Mouse (Mus musculus) lung, postnatal 36 days (tissue): ENCODE results near the gene Fkbp5.
A peak's percentile ranks its signal among the peaks of the same experiment; 100 is the strongest.

ENCODE experiments used
- DNase-seq: peaks from one replicate; pipeline ENCODE4 v3.0.0; 2022; ENCODE audit warnings: mixed read lengths

Gene Fkbp5

DNA sequence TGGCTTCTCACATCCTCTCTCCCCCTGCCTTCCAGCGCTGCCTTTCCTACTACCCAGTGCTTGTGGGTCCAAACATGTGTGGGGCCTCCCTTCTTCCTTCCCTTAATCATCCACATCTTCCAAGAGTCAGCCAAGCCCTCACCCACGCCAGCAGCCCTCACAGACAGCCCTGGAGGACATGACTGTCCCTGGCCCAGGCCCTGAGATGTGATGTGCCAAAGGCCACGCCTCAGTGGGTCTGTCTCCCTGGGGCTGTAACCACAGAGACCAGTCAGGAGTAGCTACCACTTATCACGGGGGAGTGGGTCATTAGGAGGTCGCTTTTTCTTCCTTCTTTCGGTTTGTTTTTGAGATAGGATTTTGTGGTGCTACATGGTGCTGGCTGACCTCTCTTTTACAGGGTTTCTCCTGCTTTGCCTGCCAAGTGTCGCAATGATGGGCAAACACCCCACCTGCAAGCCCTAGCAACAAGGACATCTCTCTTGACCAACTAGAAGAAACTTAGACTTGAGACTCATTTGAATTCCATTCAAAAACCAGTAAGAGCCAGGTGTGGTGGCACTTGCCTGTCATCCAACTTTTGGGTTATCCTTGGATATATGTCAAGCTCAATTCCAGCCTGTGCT lies 15.0 kb downstream of the Fkbp5 start:
- peak; percentile 51 for DNase-seq

DNA sequence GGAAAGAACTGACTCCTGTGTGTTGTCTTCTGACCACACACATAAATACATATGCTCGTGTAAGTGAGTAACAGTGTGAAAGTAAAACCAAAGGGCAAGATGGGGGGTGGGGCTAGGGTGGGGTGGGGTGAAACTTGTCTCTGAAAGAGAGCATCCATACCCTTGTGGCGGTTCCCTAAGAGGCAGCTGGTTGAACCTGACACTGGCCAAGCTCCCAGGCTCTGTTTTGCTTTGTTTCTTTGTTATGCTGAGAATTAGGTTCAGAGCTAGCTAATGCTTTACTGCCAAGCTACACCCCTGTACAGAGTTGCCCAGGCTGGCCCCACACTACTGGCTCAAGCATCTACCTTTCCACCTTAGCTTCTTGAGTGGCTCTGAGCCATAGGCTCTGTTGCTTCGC lies 16.9 kb downstream of the Fkbp5 start:
- DNase-seq = no peak

DNA sequence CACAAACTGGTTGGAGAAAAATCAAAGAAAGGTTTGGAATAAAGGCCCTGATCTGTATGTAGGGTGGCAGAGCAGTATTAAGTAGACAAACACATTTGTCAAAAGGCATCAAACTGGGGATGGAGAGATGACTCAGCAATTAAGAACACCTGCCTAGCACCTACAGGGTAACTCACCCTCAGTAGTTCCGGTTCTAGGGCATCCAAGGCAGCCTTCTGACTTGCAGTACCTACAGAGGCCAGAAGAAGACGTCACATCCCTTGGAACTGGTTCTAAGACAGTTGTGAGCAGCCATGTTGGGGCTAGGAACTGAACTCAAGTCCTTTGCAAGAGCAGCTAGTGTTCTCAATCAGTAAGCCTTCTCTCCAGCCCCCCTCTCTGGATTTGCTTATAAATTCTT lies 18.1 kb downstream of the Fkbp5 start:
- DNase-seq = no peak

DNA sequence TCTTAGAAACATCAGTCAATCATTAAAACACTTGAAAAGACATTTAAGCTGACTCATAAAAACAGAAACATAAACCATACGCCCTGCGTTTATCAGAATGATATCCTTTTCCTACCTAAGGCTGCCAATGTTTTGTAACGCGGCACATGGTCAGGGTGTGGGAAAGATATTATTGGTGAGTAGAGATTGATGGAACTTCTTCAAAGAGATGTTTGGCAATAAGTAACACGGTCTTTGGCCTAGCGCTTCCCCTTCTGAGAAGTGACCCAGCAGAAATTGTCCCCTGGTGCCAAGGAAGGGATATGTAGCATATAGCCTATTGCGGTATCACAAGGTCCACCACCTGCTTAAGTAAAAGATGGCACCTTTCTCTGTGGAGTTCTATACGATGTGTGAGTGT lies 21.5 kb downstream of the Fkbp5 start:
- peak; percentile 24 for DNase-seq

DNA sequence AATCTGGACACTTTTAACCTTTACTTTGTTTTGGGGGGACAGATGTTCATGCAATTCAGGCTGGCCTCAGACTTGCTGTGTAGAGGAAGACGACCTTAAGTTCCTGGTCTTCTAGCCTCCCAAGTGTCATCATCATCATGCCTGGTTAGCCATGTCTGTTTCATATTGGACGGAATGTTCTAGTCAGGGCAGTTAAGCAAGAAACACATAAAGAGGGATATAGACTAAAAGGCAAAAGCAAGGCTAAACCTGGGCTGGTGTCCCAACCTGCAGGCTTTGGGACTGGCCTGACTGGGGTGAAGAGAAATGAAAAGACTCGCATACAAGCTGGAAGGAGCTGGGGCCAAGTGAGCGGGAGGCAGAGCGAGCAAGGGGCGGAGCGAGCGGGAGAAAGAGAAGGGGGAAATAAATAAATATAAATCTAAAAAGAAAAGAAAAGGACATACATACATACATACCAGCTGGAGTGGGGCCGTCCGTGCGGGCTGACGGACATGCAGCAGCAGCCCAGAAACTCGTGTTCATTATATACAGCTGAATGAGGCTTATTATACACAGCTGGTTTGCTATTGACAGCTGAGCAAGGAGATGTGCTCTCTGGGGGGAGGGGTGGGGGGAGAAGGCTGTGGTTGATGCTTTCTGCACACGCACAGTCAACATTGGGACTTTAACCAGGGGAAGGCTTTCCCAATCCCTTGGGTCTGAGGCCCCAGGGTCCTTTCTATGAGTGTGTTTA lies 26.1 kb downstream of the Fkbp5 start:
- DNase-seq = no peak

DNA sequence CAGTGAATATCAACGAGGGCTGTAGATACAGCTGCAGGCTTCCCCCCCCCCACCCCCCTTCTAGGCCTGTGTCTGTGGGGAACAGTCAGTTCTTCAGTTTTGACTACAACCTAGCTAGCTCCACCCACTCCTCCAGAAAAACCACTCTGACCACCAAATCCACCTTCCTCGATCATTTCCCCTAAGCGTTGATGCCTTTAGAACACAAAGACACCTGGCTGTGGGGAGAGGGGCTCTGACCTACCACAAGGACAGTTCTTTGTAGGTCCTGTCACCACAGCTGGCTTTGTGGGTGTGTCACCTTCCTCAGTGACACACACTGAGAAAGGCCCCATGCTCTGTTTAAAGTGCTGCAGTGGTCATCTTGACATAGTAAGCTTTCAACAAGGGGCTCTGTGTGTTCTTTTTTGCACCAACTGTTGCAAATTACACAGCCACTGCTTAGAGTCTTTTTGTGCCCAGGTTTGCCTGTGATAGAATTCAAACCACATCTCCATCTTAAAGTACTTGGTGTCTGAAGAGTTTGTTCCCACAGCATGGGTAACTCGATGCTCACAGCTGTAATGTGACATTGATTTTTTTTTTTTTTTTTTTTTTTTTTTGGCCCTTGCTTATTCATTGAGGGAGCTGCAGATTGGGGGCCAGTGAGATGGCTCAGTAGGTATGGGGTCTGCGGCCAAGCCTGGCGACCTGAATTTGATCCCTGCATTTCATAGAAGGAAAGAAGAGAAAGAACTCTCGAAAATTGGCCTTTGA lies 28.9 kb downstream of the Fkbp5 start:
- DNase-seq = no peak

DNA sequence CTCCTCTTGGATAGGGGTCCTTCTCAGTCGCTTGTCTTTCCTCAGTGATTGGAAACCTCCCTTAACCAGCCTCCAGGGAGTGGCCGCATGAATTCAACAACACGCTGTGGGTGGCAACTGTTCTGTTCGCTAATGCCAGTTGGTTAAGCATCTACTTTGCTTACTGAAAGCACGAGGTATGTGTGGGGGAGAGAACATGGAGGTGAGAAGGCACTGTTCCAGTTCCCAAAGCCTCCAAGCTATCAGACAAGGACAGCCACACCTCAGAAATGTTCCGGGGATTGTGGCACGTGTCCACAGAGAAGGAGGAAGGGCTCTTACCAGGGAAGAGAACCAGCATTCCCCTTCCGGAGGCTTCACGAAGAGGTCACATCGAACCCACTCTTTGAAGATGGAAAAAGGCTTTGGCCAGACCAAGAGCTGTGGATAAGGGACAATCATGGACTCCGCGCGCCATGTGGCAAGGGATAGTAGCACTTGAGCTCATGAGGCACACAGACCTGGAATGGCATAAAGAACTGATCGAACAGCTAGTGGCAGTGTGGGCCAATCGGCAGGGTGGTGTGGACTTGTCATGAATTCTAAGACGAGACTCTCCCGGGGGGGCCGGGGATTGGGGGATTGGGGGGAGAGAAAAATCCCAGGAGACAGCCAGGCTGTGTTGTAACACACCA lies 29.6 kb downstream of the Fkbp5 start:
- DNase-seq = peak; percentile 40

DNA sequence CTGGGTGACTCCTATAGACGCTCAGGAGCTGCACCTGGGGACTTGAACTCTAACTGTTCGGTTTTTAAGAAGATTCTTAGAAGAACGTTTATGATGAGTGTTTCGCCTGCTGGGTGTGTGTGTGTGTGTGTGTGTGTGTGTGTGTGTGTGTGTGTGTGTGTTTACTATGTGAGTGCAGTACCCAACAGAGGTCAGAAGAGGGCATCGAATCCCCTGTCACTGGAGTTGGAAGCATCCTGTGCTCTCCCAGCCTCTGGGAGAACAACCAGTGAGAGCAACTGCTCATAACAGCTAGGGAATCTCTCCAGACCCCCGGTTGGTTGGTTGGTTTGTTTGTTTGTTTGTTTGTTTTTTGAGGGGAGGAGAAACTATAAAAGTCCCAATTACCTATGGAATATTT lies 30.6 kb downstream of the Fkbp5 start:
- no peak for DNase-seq

DNA sequence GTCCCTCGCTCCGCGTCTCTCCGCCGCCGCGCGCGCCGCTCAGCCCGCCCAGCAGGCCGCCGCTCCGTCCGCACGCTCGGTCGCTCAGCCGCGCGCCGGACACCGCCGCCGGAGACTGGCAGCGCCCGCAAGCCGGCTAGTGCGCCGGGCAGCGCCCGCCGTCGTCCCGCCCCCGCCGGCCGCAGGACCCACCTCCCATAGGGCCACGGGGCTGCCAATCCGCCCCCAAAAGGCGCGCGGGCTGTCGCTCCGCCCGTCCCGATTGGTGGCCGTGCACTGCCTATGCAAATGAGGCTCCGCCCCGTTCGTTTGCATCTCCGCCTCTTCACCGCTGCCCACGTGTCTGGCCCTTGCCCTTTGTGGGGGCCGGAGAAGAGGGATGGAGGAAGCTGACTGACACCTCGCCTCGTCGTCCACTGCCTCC lies 31.3 kb downstream of the Fkbp5 start:
- DNase-seq = peak; percentile 99

DNA sequence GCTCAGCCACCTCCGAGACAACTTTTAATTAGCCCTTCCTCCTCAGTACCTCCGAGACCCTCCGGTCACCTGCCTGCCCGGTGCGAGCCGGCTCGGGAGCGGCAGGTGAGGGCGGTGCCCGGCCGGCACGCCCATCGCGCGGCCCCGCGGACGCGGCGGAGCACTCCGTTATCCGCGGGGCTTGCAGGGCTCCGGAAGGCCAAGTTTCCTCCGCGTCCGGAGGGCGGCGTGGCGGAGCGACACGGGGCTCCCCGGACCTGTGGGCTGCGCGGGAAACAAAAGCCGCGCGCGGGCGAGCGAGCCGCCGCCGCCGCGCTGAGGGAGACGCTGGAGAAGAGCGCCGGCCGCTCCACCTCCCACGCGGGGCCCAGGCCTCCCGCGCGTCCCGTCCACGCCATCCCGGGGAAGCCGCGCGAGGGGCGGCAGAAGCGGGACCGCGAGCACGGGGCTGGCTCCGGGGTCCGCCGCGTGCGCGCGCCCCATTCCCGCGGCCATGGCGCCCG lies 31.8 kb downstream of the Fkbp5 start:
- DNase-seq = peak; percentile 56

DNA sequence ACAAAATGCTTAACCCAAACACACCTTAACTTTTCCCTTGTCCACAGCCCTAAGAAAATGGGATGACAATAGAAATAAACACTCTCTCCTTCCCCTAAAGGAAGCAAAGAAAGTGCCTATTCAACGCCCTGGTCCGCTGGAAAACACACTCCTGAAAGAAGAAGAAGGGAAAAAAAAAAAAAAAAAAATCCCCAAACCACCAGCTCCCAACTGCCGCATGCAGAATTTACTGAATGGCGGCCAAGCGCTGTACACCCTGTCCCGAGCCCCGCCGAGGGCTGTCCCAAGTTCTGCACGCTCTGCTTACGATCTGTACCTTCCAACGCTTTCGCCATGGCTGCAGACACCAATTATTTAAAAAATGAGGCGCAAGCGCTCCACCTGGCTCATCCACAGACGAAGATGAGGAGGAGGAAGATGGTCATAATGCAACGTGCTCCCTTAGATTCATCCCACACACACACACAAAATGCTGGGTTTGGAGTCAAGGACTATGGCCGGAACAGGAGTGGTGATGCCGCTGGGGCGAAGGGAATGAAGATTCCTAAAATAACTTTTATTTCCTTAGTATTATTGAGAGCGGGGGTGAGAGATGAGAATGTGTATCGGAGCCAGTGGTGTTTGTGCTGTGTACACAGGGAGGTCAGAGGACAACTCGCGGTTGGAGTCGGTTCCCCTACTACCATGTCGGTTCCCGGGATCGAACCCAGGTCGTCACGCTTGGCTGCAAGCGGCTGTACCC lies 32.5 kb downstream of the Fkbp5 start:
- peak; percentile 39 for DNase-seq

DNA sequence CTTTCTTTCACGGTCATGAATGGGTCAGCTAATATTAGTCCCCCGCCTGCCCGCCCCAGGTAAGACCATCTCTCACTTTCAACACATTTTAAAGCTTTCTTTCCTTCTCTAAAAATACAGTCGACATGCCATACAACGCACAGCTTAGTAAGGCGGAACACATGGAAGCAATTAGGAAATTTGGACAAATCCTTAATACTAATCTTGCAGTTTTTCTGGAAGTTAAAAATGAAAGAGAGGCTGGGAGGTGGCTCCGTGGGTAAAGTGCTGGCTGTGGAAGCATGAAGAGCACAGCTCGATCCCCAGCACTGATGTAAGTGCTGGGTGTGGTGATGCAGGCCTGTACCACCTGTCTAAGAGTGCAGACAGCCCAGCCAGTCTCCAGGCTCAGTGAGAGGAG lies 39.9 kb downstream of the Fkbp5 start:
- DNase-seq = no peak

DNA sequence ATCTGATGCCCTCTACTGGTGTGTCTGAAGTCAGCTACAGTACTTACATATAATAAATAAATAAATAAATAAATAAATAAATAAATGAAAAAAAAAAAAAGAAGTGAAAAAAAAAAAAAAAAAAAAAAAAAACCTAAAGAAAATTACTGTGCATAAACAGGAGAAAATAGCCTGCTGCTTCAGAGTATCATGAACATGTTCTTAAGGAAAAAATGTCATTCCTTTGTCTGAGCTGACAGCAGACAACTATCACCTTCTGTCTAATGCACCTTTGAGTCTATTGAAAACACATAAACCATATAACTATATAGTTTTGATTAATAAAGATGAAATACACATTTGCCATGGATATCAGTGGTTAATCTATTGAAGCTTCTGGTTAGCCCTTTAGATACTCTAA lies 40.9 kb downstream of the Fkbp5 start:
- DNase-seq = no peak

DNA sequence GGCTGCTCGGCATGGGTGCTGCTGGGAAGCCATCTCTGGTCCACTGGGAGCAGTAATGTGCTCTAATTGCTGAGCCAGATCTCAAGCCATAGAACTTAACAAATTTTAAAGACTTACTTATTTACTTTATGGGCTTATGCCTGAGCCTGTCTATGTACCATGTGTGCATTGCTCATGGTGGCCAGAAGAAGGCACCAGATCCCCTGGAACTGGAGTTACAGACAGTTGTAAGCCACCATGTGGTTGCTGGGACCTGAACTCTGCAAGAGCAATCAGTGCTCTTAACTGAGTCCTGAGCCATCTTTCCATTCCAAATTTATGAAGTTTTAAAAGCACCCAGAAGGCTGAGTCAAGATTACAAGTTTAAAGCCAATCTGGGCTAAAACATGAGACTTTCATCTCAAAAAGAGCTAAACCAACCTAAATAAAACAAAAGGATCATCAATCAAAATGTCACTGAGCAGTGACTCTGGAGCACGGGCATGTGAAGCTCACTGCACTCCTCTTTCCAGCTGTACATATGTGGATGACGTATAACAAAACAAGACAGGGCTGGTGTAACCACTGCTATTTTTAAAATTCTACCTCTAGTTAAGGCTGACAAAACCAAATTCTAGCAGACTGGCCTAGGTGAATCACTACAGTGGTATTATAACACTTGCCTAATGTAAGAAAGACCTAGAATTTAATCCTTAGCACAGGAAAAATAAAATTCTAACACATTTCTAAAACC lies 41.6 kb downstream of the Fkbp5 start:
- DNase-seq = no peak

DNA sequence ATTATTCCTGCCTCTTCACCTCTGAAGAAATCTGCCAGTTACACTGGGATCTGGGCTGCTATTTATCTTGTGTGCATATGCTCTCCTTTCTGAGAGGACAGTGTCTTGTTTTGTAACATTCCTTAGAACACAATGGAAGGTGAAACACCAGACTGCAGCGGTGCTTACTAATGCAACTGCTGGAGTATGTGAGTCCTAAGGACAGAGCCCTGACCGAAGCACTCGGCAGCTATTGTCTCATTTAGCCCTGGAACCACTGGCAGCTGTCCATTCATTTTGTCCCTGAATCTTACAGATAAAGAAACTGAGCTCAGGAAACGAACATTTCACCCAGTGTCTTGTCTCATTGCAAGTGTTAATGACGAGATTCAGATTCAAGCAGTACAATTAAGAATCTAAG lies 44.6 kb downstream of the Fkbp5 start:
- DNase-seq = no peak

DNA sequence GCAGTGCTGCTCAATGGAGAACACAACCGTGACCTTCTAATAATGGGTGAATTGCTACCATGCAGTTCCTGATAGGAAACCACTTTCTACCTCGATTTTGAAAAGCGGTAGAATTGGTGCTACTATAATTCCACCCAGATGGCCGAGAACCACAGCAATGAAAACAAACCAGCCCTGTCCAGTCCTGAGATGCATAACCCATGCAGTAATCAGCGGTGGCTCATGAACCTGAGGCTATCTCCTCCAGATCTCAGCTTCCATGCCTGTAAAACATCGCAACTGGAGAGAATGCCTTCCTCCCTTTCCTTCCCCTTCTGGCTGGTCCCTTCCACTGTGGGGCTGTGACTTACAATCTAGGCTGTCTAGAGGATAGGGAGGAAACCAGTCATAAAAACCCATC lies 46.5 kb downstream of the Fkbp5 start:
- DNase-seq = no peak

DNA sequence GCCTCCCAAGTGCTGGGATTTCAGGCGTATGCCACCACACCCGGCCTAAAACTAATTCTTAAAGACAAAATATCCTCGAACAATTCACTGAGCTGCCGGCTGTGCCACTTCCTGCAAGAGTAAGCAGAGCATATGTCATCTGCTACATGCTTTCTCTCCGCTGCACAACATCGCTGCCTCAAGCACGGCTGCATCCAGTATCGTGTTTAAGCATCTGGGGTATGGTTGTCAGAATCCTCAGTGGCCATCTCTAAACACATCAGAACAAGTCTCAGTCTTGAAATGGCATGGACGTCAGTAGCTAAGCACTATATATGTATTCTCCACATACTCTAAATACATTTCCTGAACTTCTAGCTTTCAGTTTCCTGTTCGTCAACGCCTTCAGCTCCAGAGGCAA lies 49.6 kb downstream of the Fkbp5 start:
- DNase-seq = no peak

DNA sequence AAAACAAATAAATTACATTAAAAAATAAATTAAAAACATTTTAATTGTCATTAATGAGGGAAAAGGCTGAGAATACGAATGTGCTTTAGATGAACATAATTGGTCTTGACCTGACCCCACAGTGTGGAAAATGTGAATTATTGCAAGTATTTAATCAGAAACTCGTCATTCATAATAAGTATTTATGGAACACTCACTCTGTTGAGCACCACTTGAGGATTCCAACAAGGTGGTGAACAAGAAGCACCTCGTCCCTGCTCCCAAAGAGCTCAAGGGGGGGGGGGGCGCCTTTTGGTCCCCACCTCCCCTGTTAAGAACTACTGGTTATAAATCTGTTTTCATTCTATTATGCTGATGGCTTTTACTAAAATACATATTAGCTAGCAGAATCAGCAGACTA lies 51.4 kb downstream of the Fkbp5 start:
- DNase-seq = peak; percentile 58

DNA sequence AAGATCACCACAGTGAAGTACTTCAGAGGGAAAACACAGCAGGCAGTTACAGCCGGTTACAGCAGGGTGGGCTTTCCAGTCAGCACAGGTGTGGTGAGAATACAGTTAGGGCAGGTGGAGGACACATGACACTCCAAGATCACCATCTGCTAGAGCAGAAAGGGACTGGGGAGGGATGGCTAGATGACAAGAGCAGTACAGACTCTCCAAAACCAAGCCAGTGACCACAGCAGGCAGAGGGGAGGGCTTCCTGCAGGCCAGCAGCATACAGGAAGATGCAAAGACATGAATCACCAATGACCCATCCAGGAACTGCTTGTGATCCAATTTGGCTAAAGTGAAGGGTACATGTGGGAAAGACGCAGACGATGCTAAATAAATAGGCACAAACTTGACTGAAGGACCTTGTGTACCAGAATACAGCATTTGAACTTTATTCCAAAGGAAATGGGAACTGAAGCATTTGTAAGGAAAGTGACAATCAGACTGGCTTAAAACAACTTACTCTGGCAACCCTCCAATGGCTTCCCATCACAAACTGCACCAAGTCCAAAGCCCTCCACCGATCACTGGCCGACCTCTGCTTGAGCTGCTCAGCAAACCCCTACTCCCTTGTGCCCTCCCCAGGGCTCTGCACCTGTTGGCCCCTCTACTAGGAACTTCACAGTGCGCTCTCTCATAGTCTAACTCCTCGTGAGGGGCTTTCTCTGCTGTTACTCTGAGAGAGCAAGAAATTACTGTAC lies 53.5 kb downstream of the Fkbp5 start:
- peak; percentile 42 for DNase-seq

DNA sequence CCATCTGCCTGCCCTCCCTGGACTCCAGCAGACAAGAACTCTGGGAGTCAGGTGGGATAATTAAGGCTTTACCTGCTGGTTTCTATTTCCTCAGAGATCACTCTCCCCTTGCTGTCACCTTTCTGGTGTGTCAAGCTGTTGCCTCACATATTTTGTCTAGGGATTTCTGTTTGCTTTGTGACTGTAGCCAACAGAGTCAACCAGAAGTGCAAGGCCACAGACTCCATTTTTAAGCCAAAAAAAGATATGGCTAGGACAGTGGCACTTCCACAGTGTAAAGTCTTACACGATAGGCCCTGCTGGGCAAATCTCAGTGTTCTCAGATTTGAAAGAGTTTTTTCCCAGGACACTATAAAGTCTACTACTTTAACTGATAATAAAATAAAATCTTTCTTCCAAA lies 56.9 kb downstream of the Fkbp5 start:
- DNase-seq = no peak

DNA sequence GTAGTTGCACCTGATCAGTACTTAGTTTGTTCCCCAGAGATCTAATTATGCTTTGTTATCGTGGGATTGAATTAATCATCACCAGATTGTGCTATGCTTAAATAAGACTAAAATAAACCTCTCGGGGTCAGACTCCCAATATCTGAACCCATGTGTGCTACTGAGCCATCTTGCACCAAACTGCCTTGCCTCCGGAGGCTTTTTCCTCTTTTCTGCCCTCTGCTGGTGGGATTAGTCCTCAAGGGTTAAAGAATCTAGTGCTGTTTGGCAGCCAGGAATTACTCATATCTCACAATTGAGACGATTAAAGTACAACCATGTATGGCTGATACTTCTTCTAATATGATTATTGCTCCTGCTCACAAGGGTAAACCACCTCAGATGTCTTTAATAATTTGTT lies 62.2 kb downstream of the Fkbp5 start:
- DNase-seq = peak; percentile 81
